Mouse (Mus musculus): ENCODE data around the gene Vmn1r85.

GRCm38 (mm10) chr7:13042511-13042910 is 52.5 kb downstream of the Vmn1r85 start:
- TF ChIP-seq POLR2A (IDR thresholded peaks at IDR 0.05; ENCODE audit: low read depth, low read length) (no peak), CTCF (IDR thresholded peaks at IDR 0.05; ENCODE audit: extremely low read depth, insufficient read length, insufficient replicate concordance, low read depth, low read length) (no peak)

All from small intestine, adult 2 months (tissue).